Mouse (Mus musculus) forebrain, embryonic 12.5 days (tissue): ENCODE measurements at regions not wholly inside any gene's neighbourhood (a gene's known extent, or its start where the extent isn't known, plus 50 kb on each side); places are given as distances from the start of the nearest gene placed in this dataset.

Experiments
- ATAC-seq: fragments of 200-750 bp; cut with Nextera tagmentation; 2 replicates; pipeline ENCODE4 v1.8.0; 2017; ENCODE audit warnings: moderate TSS enrichment; ENCODE audit not compliant: low FRiP score
- H3K27ac ChIP-seq: fragments of 300-500 bp; sonication (generic); 2 replicates; pipeline ENCODE4 v1.5.1; 2016; ENCODE audit warnings: mild to moderate bottlenecking
- H3K27me3 ChIP-seq: fragments of 300-500 bp; sonication (generic); 2 replicates; pipeline ENCODE4 v1.6.1; 2016; ENCODE audit warnings: mild to moderate bottlenecking
- H3K36me3 ChIP-seq: fragments of 300-500 bp; sonication (generic); replicated peaks from 2 replicates; pipeline ENCODE4 v1.6.1; 2016; ENCODE audit warnings: mild to moderate bottlenecking
- H3K4me1 ChIP-seq: fragments of 300-500 bp; sonication (generic); 2 replicates; pipeline ENCODE4 v1.6.1; 2016
- H3K4me2 ChIP-seq: fragments of 300-500 bp; sonication (generic); 2 replicates; pipeline ENCODE4 v1.6.1; 2016; ENCODE audit warnings: mild to moderate bottlenecking, moderate library complexity
- H3K4me3 ChIP-seq: fragments of 300-500 bp; sonication (generic); replicated peaks from 2 replicates; pipeline ENCODE4 v1.5.1; 2016; ENCODE audit warnings: mild to moderate bottlenecking
- H3K9ac ChIP-seq: fragments of 300-500 bp; sonication (generic); 2 replicates; pipeline ENCODE4 v1.6.1; 2016; ENCODE audit warnings: mild to moderate bottlenecking
- H3K9me3 ChIP-seq: fragments of 300-500 bp; sonication (generic); 2 replicates; pipeline ENCODE4 v1.6.1; 2016
- WGBS: fragments of 180-500 bp; shearing (Covaris S2); methylation state at CpG from one replicate; pipeline ENCODE4 v1.1.7; 2016; 5-methylcytosine and 5-hydroxymethylcytosine counted together

DNA sequence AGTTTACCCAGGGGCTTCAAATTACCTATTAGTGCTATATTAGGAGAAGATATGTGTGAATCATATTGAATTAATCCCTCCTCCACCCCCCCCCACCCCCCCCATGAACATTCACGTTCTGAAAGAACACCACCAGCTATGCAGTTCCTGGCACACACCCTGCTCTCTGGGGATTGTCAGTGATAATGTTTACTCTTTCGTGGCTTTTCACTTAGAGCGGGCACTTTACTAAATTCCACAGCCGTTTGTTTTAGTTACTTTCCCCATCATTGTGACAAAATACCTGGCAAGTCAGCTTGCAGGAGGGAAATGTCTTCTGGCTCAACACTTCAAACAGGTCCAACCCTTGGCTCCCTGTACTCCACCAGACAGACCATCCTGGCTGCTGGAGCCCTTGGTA, 359.0 kb downstream of the Rps15a start:
- peaks cover 5% of the 10 kb centered on the region; the same call in 1 of the 2 replicates for H3K27me3 ChIP-seq
- H3K9ac ChIP-seq: no peak overlapping the region
- no peaks in the 10 kb centered on the region for H3K9me3 ChIP-seq
- 64% methylated on average over 4 of the region's 4 CpGs for WGBS
- H3K4me3 ChIP-seq: no peak overlapping the region
- H3K4me2 ChIP-seq: no peak overlapping the region
- no peaks in the 10 kb centered on the region for H3K36me3 ChIP-seq
- no peak overlapping the region for H3K27ac ChIP-seq
- H3K4me1 ChIP-seq: peaks cover 9% of the 10 kb centered on the region
- ATAC-seq: no peak

GRCm38 (mm10) chr7:117755830-117756229, 360.2 kb downstream of the Rps15a start:
- ATAC-seq: no peak

DNA sequence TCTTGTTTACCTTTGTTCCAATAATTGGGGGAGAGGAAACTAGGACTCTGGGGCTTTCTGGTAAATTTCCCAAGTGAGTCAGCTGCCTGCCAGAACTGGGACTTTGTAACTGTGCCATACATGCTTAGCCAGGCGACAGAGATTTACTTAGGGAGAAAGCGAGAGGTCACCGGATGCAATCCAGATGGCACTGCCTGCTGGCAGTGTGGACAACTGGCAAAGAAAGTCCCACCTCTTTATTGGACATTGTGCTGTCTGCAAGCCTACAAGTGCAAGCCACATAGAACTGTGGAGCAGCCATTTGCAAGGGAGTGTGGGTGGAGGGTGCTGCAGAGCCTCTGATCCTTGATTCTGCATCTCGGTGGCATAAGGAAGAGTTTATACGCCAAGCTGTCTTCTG, 362.7 kb downstream of the Rps15a start:
- 85% methylated on average over 5 of the region's 5 CpGs for WGBS
- Histone ChIP-seq H3K9ac (no peak overlapping the region), H3K27me3 (peaks cover 5% of the 10 kb centered on the region; the same call in 1 of the 2 replicates), H3K4me2 (no peak overlapping the region), H3K9me3 (no peaks in the 10 kb centered on the region), H3K4me1 (peaks cover 9% of the 10 kb centered on the region; the same call in 1 of the 2 replicates), H3K4me3 (no peak overlapping the region), H3K36me3 (no peaks in the 10 kb centered on the region), H3K27ac (no peak overlapping the region)
- ATAC-seq: no peak

More at GRCm38 (mm10) chr7:117755830-117756229, 360.2 kb downstream of the Rps15a start:
- H3K27me3 ChIP-seq: peaks cover 5% of the 10 kb centered on the region; the same call in 1 of the 2 replicates
- H3K4me1 ChIP-seq: peaks cover 9% of the 10 kb centered on the region
- H3K36me3 ChIP-seq: no peaks in the 10 kb centered on the region
- no peak overlapping the region for H3K27ac ChIP-seq
- H3K4me2 ChIP-seq: no peak overlapping the region
- no peak overlapping the region for H3K9ac ChIP-seq
- H3K9me3 ChIP-seq: no peaks in the 10 kb centered on the region
- no peak overlapping the region for H3K4me3 ChIP-seq
- WGBS: 81% methylated on average over 5 of the region's 5 CpGs

GRCm38 (mm10) chr7:117752302-117753185, 363.4 kb downstream of the Rps15a start:
- no peak for ATAC-seq

DNA sequence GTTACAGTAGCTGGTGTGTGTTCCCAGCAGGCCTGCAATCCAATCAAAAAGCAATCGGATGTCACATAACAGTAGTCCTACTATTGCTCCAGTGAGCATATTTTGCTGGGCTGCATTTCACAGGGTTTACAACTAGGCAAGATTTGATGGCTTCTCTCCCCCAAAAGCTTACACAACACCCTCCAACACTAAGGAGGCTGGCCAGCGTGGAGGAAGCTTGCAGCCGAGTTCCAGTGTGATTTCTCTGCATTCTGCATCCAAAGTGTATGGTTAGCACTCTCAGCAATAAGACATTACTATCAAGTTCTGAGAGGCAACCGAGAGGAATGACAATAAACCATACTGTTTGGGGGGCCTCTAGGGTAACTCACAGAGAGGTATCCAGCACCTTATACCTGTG, 367.2 kb downstream of the Xylt1 start:
- Histone ChIP-seq H3K9ac (no peak overlapping the region), H3K27ac (no peak overlapping the region), H3K4me1 (peaks cover 8% of the 10 kb centered on the region), H3K4me2 (no peak overlapping the region), H3K27me3 (no peaks in the 10 kb centered on the region), H3K36me3 (no peaks in the 10 kb centered on the region), H3K4me3 (no peak overlapping the region), H3K9me3 (no peaks in the 10 kb centered on the region)
- 90% methylated on average over 4 of the region's 4 CpGs for WGBS
- no peak for ATAC-seq

More at GRCm38 (mm10) chr7:117752302-117753185, 363.4 kb downstream of the Rps15a start:
- Histone ChIP-seq H3K27ac (no peak overlapping the region), H3K9ac (no peak overlapping the region), H3K4me1 (peaks cover 9% of the 10 kb centered on the region; the same call in 1 of the 2 replicates), H3K4me3 (no peak overlapping the region), H3K27me3 (peaks cover 5% of the 10 kb centered on the region; the same call in 1 of the 2 replicates), H3K36me3 (no peaks in the 10 kb centered on the region), H3K4me2 (no peak overlapping the region), H3K9me3 (no peaks in the 10 kb centered on the region)
- 84% methylated on average over 12 of the region's 12 CpGs for WGBS

GRCm38 (mm10) chr7:117746393-117746792, 365.6 kb downstream of the Xylt1 start:
- ATAC-seq: no peak
- WGBS: 91% methylated on average over 4 of the region's 4 CpGs
- Histone ChIP-seq H3K4me3 (no peak overlapping the region), H3K9me3 (no peaks in the 10 kb centered on the region), H3K4me2 (no peak overlapping the region), H3K9ac (no peak overlapping the region), H3K27me3 (no peaks in the 10 kb centered on the region), H3K36me3 (no peaks in the 10 kb centered on the region), H3K27ac (no peak overlapping the region), H3K4me1 (peaks cover 3% of the 10 kb centered on the region; the same call in 1 of the 2 replicates)

DNA sequence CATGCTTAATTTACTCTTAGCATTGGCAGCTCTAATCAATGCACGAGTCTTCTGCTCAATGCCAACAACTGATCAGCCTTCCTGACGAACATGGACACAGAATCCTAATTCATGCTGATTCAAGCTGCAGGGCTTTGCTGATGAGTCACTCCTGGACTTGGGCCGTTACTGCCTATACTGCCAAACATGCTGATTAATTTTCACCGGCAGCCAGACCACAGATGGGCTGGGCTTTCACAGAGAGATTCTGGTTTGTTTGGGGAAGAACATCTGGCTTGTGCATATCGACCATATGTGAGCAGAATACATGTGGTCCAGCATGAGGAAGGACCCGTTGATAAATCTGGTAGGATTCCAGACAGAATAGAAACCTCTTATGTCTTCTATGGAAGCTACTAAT, 358.9 kb downstream of the Xylt1 start:
- Histone ChIP-seq H3K9me3 (no peaks in the 10 kb centered on the region), H3K4me1 (peaks cover 19% of the 10 kb centered on the region), H3K4me3 (no peak overlapping the region), H3K27me3 (no peaks in the 10 kb centered on the region), H3K4me2 (no peak overlapping the region), H3K36me3 (no peaks in the 10 kb centered on the region), H3K27ac (no peak overlapping the region), H3K9ac (no peak overlapping the region)
- no peak for ATAC-seq
- 72% methylated on average over 6 of the region's 6 CpGs for WGBS

DNA sequence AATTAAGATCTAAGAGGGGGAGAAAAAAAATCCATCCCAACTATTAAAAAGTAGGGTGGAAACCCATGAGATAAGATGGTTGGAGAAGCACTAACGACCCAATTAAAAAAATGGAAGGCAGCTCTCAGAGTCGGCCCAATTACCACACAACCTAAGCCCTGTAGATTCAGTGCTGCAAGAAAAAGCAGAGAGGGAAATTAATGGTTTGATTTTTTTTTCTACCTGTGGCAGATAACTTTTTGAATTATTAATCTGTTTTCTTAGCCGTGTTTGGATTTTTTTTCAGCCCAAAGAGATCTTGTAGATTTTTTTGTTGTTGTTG, 354.9 kb downstream of the Xylt1 start:
- H3K4me3 ChIP-seq: no peak overlapping the region
- ATAC-seq: peak; percentile 59; the same call in 1 of the 2 replicates
- H3K4me1 ChIP-seq: peaks cover 19% of the 10 kb centered on the region
- WGBS: 27% methylated on average over 3 of the region's 3 CpGs
- no peak overlapping the region for H3K9ac ChIP-seq
- H3K27ac ChIP-seq: peak overlapping the region; percentile 90
- no peaks in the 10 kb centered on the region for H3K27me3 ChIP-seq
- H3K36me3 ChIP-seq: no peaks in the 10 kb centered on the region
- no peak overlapping the region for H3K4me2 ChIP-seq
- H3K9me3 ChIP-seq: no peaks in the 10 kb centered on the region

DNA sequence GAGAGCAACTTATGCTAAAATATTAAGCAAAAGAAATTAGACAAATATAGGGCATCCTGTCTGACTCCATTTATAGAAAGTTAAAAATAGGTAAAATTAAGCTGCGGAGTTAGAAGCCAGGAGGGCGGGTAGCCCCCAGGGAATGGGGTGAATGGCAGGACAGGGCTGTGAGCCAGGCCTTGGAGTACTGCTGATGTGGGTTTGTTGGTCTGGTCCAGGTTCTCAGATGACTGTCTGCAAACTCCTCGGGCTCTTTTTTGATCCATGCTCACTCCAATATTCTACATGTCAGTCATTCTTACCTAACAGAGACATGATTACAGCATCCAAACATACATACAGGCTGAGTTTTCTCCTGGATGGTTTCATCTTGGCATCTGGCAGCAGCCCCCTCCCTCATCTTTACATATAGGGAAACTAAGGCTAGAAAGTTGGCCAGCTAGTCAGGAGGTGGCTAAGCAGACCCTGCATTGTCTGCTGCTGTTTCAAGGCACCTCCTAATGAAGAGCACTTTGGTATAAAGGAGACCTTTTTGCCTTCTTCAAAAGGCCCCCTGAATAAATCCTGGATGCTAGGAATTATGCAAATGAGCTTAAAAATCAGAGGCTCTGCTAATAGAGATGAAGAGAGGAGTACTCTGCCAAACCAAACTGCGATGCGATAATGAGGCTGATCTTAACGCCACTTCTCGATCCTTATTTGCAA, 354.4 kb downstream of the Xylt1 start:
- Histone ChIP-seq H3K27me3 (no peaks in the 10 kb centered on the region), H3K4me1 (peaks cover 19% of the 10 kb centered on the region), H3K27ac (peak overlapping the region; percentile 90), H3K36me3 (no peaks in the 10 kb centered on the region), H3K9me3 (no peaks in the 10 kb centered on the region), H3K9ac (no peak overlapping the region), H3K4me3 (no peak overlapping the region), H3K4me2 (no peak overlapping the region)
- ATAC-seq: peak; percentile 66; the same call in 1 of the 2 replicates
- 44% methylated on average over 7 of the region's 7 CpGs for WGBS

DNA sequence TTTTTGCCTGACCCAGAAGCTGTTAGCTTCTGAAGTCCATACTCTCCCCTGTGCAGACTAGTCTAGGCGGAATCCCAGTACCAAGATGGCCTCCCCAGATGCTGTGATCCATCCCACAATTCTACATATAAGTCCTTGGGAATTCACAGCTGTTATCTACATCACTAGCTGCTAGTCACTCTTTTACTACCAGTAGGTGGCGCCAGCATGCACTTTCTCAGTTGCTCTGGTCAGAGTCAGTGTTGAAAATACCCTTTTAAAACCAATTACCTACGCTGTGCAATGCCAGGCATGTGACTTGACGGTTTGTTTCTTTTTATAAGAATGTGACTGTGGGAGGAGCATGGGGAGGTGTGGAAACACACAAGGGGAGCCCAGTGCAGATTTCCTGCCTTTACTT, 348.3 kb downstream of the Xylt1 start:
- no peak overlapping the region for H3K4me3 ChIP-seq
- no peak overlapping the region for H3K9ac ChIP-seq
- no peak for ATAC-seq
- H3K4me1 ChIP-seq: no peaks in the 10 kb centered on the region
- no peaks in the 10 kb centered on the region for H3K27me3 ChIP-seq
- no peaks in the 10 kb centered on the region for H3K36me3 ChIP-seq
- no peak overlapping the region for H3K4me2 ChIP-seq
- WGBS: 85% methylated on average over 4 of the region's 4 CpGs
- H3K27ac ChIP-seq: no peak overlapping the region
- H3K9me3 ChIP-seq: peaks cover 6% of the 10 kb centered on the region
